Mouse (Mus musculus) kidney, embryonic 15.5 days (tissue): ENCODE measurements around the gene Sphk2. TPM values are rescaled to one million over a fixed set of nuclear protein-coding genes. Genes with fewer than 3 reads are reported as not detected.

Experiments used
- ATAC-seq: fragments of 200-750 bp; cut with Nextera tagmentation; replicated peaks from 2 replicates; pipeline ENCODE4 v1.8.0; 2017; ENCODE audit warnings: moderate TSS enrichment; ENCODE audit not compliant: low FRiP score
- H3K27ac ChIP-seq: fragments of 300-500 bp; sonication (generic); 2 replicates; pipeline ENCODE4 v1.5.1; 2015; ENCODE audit warnings: mild to moderate bottlenecking, inconsistent platforms
- H3K27me3 ChIP-seq: fragments of 300-500 bp; sonication (generic); 2 replicates; pipeline ENCODE4 v1.6.1; 2015; ENCODE audit warnings: inconsistent platforms
- H3K36me3 ChIP-seq: fragments of 300-500 bp; sonication (generic); 2 replicates; pipeline ENCODE4 v1.6.1; 2015; ENCODE audit warnings: inconsistent platforms
- H3K4me1 ChIP-seq: fragments of 300-500 bp; sonication (generic); 2 replicates; pipeline ENCODE4 v1.6.1; 2015; ENCODE audit warnings: inconsistent platforms
- H3K4me2 ChIP-seq: fragments of 300-500 bp; sonication (generic); 2 replicates; pipeline ENCODE4 v1.6.1; 2015; ENCODE audit warnings: moderate library complexity, mild to moderate bottlenecking, inconsistent platforms
- H3K4me3 ChIP-seq: fragments of 300-500 bp; sonication (generic); replicated peaks from 2 replicates; pipeline ENCODE4 v1.5.1; 2015; ENCODE audit warnings: mild to moderate bottlenecking, inconsistent platforms
- H3K9ac ChIP-seq: fragments of 300-500 bp; sonication (generic); 2 replicates; pipeline ENCODE4 v1.6.1; 2015; ENCODE audit warnings: mild to moderate bottlenecking, inconsistent platforms
- H3K9me3 ChIP-seq: fragments of 300-500 bp; sonication (generic); replicated peaks from 2 replicates; pipeline ENCODE4 v1.6.1; 2016; ENCODE audit warnings: inconsistent platforms
- WGBS: fragments of 180-500 bp; shearing (Covaris S2); methylation state at CpG from one replicate; pipeline ENCODE4 v1.1.7; 2015; ENCODE audit warnings: mixed read lengths; 5-methylcytosine and 5-hydroxymethylcytosine counted together
- polyA plus RNA-seq: library from polyadenylated mRNA; unstranded; fragments of >200 nt; fragmentation: Nextera tagmentation; extraction: Ambion mirVana; gene quantifications from 2 replicates; pipeline ENCODE4 v1.2.1, GENCODE M21; 2015

Sphk2 gene
- polyA plus RNA-seq, 1 experiment from 2014 or later, result 33.7 TPM

DNA sequence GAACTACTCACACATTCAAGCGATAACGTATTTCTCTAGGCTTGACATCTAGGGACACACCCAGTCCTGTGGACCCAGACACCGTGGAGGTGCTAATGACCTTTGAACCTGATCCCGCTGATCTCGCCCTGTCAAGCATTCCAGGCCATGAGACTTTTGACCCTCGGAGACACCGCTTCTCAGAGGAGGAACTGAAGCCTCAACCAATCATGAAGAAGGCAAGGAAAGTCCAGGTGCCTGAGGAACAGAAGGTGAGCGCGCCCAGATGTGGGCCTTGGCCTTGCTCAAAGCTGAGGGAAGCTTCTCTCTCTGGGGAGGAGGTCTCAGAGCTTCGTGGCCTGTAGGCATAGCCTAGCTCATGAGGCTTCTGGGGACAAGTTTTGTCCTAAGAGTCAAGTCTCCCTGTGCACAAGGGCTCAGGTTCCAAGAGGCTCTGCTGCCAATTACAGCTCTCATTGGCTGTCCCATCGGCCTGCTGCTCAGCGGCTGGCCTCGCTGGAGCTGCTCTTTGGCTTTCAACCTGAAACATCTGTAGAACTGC is 9.5 kb downstream of the Sphk2 start:
- H3K27me3 ChIP-seq, result no peaks in the 10 kb centered on the region
- peak overlapping the region; percentile 56 for H3K4me3 ChIP-seq
- no peak for ATAC-seq
- peak overlapping the region; percentile 58; the same call in 1 of the 2 replicates for H3K9ac ChIP-seq
- 25% methylated on average over 13 of the region's 13 CpGs for WGBS
- H3K4me2 ChIP-seq, result peak overlapping the region; percentile 98
- H3K9me3 ChIP-seq, result no peaks in the 10 kb centered on the region
- H3K4me1 ChIP-seq, result peaks cover 55% of the 10 kb centered on the region
- peaks cover 37% of the 10 kb centered on the region for H3K36me3 ChIP-seq
- H3K27ac ChIP-seq, result peak overlapping the region; percentile 96

DNA sequence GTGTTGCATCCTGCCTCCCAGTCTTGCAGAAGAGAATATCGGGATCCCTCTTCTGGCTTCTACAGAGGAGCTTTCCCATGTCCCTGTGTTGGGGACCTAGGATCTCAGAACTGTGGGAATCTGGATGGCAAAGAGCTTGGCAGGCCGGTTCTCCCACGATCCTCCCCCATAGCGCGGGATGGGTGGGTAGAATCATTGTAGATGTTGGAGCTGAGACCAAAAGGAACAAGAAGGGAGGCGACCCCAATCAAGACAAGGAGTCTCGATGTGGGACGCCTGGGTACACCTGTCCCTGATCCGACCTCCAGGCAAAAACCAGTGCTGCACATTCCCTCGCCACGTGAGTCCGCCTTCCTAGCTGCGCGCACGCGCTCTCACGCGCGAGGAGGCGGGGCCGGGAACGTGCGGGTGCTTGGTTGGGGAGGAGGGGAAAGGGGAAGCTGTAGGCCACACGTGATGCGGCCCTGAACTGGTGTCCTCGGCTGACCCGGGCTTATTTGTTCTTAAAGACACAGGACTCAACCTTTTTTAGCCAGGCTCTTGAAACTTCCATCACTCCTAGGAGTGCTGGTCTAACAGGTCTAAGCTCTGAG is 10.3 kb downstream of the Sphk2 start:
- Histone ChIP-seq H3K9ac (peak overlapping the region; percentile 58), H3K4me3 (peak overlapping the region; percentile 56), H3K4me2 (peak overlapping the region; percentile 98), H3K9me3 (no peaks in the 10 kb centered on the region), H3K27me3 (no peaks in the 10 kb centered on the region), H3K4me1 (peaks cover 58% of the 10 kb centered on the region), H3K27ac (peak overlapping the region; percentile 96), H3K36me3 (peaks cover 29% of the 10 kb centered on the region)
- WGBS, result under 1% methylated on average over 27 of the region's 27 CpGs
- ATAC-seq, result 0 out of 2 replicates have a peak, but pooled peaks have one; percentile 2

DNA sequence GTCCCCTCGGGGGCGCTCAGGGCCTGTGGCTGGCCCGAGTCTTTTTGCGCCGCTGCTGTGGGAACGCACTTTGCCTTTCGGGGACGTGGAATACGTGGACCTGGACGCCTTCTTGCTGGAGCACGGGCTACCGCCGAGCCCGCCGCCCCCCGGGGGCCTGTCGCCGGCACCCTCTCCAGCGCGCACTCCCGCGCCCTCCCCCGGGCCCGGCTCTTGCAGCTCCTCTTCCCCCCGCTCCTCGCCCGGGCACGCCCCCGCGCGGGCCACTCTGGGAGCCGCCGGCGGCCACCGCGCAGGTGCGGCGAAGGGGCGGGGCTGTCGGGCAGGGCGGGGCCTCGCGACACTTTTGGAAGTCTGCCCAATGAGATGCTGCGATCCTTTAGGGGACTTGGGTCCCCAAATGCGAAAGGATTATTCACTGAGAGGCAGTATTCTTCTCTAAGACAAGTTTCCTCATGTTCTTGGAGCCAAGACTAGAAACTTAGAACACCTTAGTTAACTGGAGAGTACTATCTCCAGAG is 11.0 kb downstream of the Sphk2 start:
- WGBS, result under 1% methylated on average over 45 of the region's 45 CpGs
- Histone ChIP-seq H3K4me2 (peak overlapping the region; percentile 98), H3K4me3 (peak overlapping the region; percentile 56), H3K9me3 (no peaks in the 10 kb centered on the region), H3K27ac (peak overlapping the region; percentile 96), H3K36me3 (peaks cover 22% of the 10 kb centered on the region), H3K27me3 (no peaks in the 10 kb centered on the region), H3K9ac (peak overlapping the region; percentile 58), H3K4me1 (peaks cover 58% of the 10 kb centered on the region)
- ATAC-seq, result peak; percentile 9; the same call in 1 of the 2 replicates

DNA sequence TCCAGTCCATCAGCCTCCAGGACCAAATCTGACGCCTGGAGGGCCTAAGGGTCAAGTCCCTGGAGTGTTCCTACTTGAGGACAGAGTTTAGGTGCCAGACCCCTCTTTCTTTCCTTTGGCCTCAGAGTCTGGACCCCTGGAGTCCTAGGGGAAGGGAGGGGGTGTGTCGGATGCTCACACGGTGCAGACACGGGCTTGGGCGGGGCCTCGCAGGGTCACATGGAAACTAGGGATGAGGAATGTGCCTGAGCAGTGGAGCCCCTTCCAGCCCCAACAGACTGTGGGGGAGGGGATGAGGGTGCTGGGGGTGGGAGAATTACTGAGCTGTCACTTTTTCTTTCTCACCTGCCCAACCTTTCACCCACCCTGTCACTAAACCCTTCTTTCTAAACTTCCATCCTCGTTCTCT is 11.9 kb downstream of the Sphk2 start:
- Histone ChIP-seq H3K4me3 (peak overlapping the region; percentile 56), H3K9me3 (no peaks in the 10 kb centered on the region), H3K27me3 (no peaks in the 10 kb centered on the region), H3K27ac (peak overlapping the region; percentile 96), H3K4me1 (peaks cover 67% of the 10 kb centered on the region), H3K4me2 (peak overlapping the region; percentile 98), H3K9ac (peak overlapping the region; percentile 58), H3K36me3 (peaks cover 13% of the 10 kb centered on the region)
- WGBS, result 2% methylated on average over 7 of the region's 7 CpGs
- ATAC-seq, result peak; percentile 29

DNA sequence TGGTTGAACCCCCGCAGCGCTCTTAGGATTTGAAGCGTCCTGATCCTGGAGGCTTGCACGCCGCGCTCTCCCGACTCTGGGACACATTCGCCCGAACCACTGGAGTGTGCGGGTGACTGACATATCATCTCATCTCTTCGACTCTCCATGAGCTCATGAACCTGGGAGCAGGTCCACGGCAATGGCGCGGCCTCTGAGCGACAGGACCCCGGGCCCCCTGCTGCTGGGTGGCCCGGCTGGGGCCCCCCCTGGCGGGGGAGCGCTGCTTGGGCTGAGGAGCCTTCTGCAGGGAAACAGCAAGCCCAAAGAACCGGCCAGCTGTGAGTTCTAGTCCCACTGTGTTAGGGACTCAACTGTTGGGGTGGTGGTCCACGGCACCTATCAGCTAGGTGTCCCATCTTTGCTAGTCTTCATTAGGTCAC is 12.3 kb downstream of the Sphk2 start:
- ATAC-seq, result 0 out of 2 replicates have a peak, but pooled peaks have one; percentile 2
- H3K4me1 ChIP-seq, result peaks cover 71% of the 10 kb centered on the region
- under 1% methylated on average over 21 of the region's 21 CpGs for WGBS

DNA sequence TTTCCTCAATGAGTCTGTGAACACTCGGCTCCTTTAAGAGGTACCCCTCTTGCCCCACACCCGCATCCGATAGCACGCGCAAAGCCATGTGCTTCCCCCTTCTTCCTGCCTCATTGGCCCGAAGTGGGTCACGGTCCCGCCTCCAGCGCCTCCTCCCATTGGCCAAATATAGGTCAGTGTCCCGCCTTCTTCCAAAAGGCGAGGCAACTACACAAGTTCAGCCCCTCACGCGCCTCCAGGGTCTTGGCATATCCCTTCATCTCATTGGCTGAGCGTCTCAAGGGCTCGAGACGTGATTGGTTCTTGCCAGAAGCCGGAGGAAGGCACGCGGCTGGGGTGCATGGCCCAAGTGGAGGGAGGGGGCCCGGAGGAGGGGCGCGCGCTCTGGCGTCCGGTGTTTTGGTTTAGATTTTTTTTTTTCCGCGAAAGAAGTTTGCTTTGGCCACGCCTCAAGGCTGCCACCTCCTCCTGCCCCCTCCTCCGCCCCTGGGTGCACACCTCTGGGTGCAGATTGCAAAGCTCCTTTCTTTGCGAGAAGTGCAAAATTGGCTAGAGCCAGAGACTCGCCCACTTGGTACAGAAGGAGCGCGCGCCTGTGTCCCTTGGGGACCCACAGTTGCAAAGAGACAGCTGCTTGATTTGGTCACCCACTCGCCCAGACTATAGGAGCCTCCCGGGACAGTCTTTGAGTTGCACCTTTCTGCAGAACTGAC is 12.9 kb downstream of the Sphk2 start, which contains the start of gene Dbp:
Gene Dbp (plus strand): TSS at position 359 of the 713 bp plus-strand sequence.
- Histone ChIP-seq H3K36me3 (peaks cover 3% of the 10 kb centered on the region; the same call in 1 of the 2 replicates), H3K9ac (peak within 1 kb of the TSS; percentile 58), H3K4me3 (peak within 1 kb of the TSS; percentile 56), H3K27ac (peak within 1 kb of the TSS; percentile 96), H3K4me2 (peak within 1 kb of the TSS; percentile 98), H3K27me3 (peaks cover 8% of the 10 kb centered on the region), H3K9me3 (no peaks in the 10 kb centered on the region), H3K4me1 (peaks cover 77% of the 10 kb centered on the region)
- ATAC-seq, result peak; percentile 85
- under 1% methylated on average over 36 of the region's 36 CpGs for WGBS

More for the DNA sequence above, 12.3 kb downstream of the Sphk2 start:
- Histone ChIP-seq H3K9me3 (no peaks in the 10 kb centered on the region), H3K36me3 (peaks cover 9% of the 10 kb centered on the region), H3K4me3 (peak overlapping the region; percentile 56), H3K27ac (peak overlapping the region; percentile 96), H3K27me3 (peaks cover 2% of the 10 kb centered on the region), H3K9ac (peak overlapping the region; percentile 58), H3K4me2 (peak overlapping the region; percentile 98)

DNA sequence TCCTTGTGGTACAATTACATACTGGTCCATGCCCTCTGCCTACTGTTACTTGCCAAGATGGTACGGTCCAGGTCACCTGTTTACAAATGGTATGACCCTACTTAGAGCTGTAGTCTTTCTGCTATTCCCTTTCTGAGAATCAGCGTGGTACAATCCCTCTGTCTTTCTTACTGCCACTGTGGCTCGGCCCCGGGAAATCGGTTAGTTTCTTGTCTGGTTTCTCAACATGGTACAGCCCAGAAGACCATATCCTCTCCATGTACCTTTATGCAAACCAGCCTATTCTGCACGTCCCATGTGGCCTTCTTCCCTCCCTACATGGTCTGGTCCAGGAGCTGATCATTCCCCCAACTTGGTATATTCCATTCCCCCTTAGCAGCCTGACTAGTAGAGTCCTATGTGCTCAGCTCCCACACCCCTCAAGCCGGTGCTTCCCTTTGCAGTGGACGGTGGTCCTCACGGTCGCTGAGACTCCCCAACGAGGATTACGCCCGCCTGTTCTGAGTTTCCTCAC is 13.7 kb downstream of the Sphk2 start:
- under 1% methylated on average over 13 of the region's 13 CpGs for WGBS
- ATAC-seq, result peak; percentile 30; the same call in 1 of the 2 replicates
- no peaks in the 10 kb centered on the region for H3K9me3 ChIP-seq
- no peaks in the 10 kb centered on the region for H3K36me3 ChIP-seq
- H3K4me3 ChIP-seq, result peak overlapping the region; percentile 56
- H3K9ac ChIP-seq, result peak overlapping the region; percentile 40
- H3K4me1 ChIP-seq, result peaks cover 79% of the 10 kb centered on the region
- H3K27ac ChIP-seq, result peak overlapping the region; percentile 96
- H3K4me2 ChIP-seq, result peak overlapping the region; percentile 98
- H3K27me3 ChIP-seq, result peaks cover 16% of the 10 kb centered on the region

DNA sequence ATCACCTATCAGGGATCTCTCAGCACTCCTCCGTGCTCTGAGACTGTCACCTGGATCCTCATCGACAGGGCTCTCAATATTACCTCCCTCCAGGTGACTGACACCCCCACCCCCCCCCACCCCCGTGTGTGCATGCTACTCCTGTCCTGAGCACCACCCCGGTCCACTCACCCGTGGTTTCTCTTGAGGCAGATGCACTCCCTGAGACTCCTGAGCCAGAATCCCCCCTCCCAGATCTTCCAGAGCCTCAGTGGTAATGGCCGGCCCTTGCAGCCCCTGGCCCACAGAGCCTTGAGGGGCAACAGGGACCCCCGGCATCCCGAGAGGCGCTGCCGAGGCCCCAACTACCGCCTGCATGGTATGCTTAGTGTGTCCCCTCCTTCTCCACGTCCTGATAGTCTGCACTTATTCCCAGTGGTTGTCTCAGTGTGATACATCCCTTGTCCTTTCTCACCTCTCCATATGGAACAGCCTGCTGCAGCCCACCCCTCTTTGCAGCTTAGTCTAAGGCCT is 14.2 kb downstream of the Sphk2 start:
- Histone ChIP-seq H3K27me3 (peaks cover 21% of the 10 kb centered on the region), H3K4me1 (peaks cover 73% of the 10 kb centered on the region), H3K4me3 (peak overlapping the region; percentile 56), H3K9ac (peak overlapping the region; percentile 40; the same call in 1 of the 2 replicates), H3K36me3 (no peaks in the 10 kb centered on the region), H3K9me3 (no peaks in the 10 kb centered on the region), H3K27ac (peak overlapping the region; percentile 96), H3K4me2 (peak overlapping the region; percentile 98)
- 35% methylated on average over 12 of the region's 12 CpGs for WGBS
- ATAC-seq, result no peak

DNA sequence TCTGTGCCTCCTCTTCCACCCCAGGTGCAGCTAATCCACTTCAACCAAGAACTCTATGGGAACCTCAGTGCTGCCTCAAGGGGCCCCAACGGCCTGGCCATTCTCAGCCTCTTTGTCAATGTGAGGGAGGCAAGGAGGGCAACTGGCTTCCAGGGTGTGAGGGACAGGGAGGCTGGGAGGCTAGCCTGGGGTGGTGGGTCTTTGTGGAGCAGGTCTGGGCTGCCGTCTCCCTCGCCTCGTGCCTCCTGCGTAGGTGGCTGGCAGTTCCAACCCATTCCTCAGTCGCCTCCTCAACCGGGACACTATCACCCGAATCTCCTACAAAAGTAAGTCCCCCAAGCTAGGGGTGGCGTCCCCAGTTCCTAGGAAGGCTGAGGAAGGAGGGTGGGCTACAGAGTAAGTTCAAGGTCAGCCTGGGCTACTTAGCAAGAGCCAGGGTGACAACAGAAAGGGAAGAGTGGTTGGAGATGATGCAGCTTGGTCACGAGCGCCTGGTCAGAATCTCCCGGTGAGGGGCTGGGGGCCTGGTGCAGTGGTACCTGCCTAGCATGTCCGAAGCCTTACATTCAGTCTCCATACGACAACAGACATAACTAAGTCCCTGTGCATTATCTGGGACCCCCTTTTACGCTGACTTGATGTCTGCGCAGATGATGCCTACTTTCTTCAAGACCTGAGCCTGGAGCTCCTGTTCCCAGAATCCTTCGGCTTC is 14.8 kb downstream of the Sphk2 start:
- peak overlapping the region; percentile 9; the same call in 1 of the 2 replicates for H3K4me2 ChIP-seq
- H3K9ac ChIP-seq, result no peak overlapping the region
- ATAC-seq, result no peak
- H3K27me3 ChIP-seq, result peaks cover 27% of the 10 kb centered on the region
- no peaks in the 10 kb centered on the region for H3K36me3 ChIP-seq
- no peak overlapping the region for H3K4me3 ChIP-seq
- no peak overlapping the region for H3K27ac ChIP-seq
- H3K4me1 ChIP-seq, result peaks cover 67% of the 10 kb centered on the region
- H3K9me3 ChIP-seq, result no peaks in the 10 kb centered on the region
- 91% methylated on average over 17 of the region's 17 CpGs for WGBS

DNA sequence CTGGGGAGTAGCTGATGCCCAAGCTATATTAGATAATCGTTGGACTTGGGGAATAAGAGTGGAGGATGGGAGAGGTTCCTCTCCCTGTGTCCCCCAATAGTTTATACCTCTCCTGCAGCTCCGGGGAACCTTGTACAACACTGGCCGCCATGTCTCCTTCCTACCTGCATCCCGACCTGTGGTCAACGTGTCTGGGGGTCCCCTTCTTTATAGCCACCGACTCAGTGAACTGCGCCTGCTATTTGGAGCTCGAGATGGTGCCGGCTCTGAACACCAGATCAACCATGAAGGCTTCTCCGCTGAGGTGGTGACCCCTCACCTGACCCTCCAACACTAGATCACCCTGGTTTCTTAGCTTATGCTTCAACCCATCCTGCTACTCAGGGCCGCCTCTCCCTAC is 15.5 kb downstream of the Sphk2 start:
- no peak overlapping the region for H3K9ac ChIP-seq
- no peaks in the 10 kb centered on the region for H3K36me3 ChIP-seq
- H3K9me3 ChIP-seq, result no peaks in the 10 kb centered on the region
- no peak overlapping the region for H3K4me2 ChIP-seq
- peaks cover 29% of the 10 kb centered on the region for H3K27me3 ChIP-seq
- no peak overlapping the region for H3K4me3 ChIP-seq
- ATAC-seq, result no peak
- H3K27ac ChIP-seq, result no peak overlapping the region
- WGBS, result 87% methylated on average over 11 of the region's 11 CpGs
- H3K4me1 ChIP-seq, result peaks cover 61% of the 10 kb centered on the region

DNA sequence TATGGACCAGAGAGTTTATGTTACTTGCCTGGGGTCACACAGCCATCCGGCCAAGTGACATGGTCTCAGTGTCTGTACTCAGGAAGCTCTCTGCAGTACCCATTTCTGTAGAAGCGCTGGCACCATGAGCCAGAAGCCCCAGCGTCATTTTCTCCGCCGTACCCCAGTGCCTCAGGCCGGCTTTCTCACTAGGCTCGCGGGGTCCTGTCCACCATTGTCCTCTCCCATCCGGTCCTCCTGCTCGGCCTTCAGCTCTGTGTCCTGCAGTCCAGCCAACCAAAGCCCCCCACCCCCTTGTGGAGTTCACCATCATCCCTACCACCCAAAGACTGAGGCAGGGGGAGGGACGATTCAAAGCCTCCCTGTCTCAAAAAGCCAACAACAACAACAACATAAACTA is 16.2 kb downstream of the Sphk2 start:
- H3K36me3 ChIP-seq, result no peaks in the 10 kb centered on the region
- no peak for ATAC-seq
- peaks cover 54% of the 10 kb centered on the region for H3K4me1 ChIP-seq
- H3K4me2 ChIP-seq, result peak overlapping the region; percentile 95
- H3K27ac ChIP-seq, result peak overlapping the region; percentile 64; the same call in 1 of the 2 replicates
- 0 out of 2 replicates have a peak overlapping the region, but pooled peaks have one; percentile 26 for H3K9ac ChIP-seq
- WGBS, result 87% methylated on average over 11 of the region's 11 CpGs
- no peaks in the 10 kb centered on the region for H3K9me3 ChIP-seq
- H3K4me3 ChIP-seq, result peak overlapping the region; percentile 50; the same call in 1 of the 2 replicates
- H3K27me3 ChIP-seq, result peaks cover 29% of the 10 kb centered on the region
